Comparison of ENCODE assay signal across 9 mouse cellular contexts in genomic region chr16:34289583-34289982, GRCm38 (mm10).
DNase-seq lines count a peak whose midpoint lies in the region; ATAC-seq lines count a peak whose summit lies in the region.
"Had no signal": no experiment of that assay in that cellular context is flagged by ENCODE, and none has a peak within 500 bp of the region (broad histone marks: within the 10 kb centered on the region; RNA-seq: fewer than 3 reads in every experiment).

No protein-coding gene starts in this region.

- peaks cover 6% of the 10 kb centered on the region; the same call in 1 of the 2 replicates for H3K4me1 ChIP-seq in midbrain, embryonic 10.5 days
- 0 out of 2 replicates have a peak, but pooled peaks cover 4% of the 10 kb centered on the region for H3K4me1 ChIP-seq in midbrain, embryonic 15.5 days
- H3K4me1 ChIP-seq: embryonic facial prominence, embryonic 15.5 days had no signal

- WGBS in midbrain, embryonic 10.5 days = 46% methylated on average over 7 of the region's 7 CpGs
- 48% methylated on average over 7 of the region's 7 CpGs for WGBS in midbrain, embryonic 15.5 days

- no peaks in the 10 kb centered on the region for H3K27me3 ChIP-seq in midbrain, embryonic 10.5 days (ENCODE audit: low read depth, poor library complexity, severe bottlenecking)
- no peaks in the 10 kb centered on the region for H3K27me3 ChIP-seq in midbrain, embryonic 15.5 days (replicated peaks)
- H3K27me3 ChIP-seq: embryonic facial prominence, embryonic 15.5 days had no signal

- H3K9ac ChIP-seq in midbrain, embryonic 15.5 days = no peak overlapping the region
- H3K9ac ChIP-seq: embryonic facial prominence, embryonic 15.5 days had no signal

- ATAC-seq in midbrain, embryonic 15.5 days (replicated peaks) = no peak

- intact Hi-C loops in heart, postnatal 25 days (cut with DNase I) = loop anchor here (1.0 to 5.0 kb wide), 2 partner anchors 96 to 162 kb away; no protein-coding TSS in a partner anchor

- DNase-seq in heart, adult 18-20 months = peak; percentile 14 to 34
- DNase-seq in heart, postnatal 25 days (ENCODE audit: low spot score) = no peak
- peak; percentile 16 for DNase-seq in midbrain, embryonic 10.5 days (ENCODE audit: low spot score)
- peak; percentile 41 for DNase-seq in embryo, embryonic 10.5 days (ENCODE audit: low spot score)
- DNase-seq in retina, postnatal 7 days (ENCODE audit: low read depth, low spot score) = peak; percentile 33
- DNase-seq in natural killer cell, adult 2 months (ENCODE audit: low spot score in 2 of 2) = no peak
- DNase-seq in thymus, postnatal 36 days = no peak

- H3K4me2 ChIP-seq in midbrain, embryonic 15.5 days = no peak overlapping the region
- H3K4me2 ChIP-seq: embryonic facial prominence, embryonic 15.5 days had no signal

- H3K36me3 ChIP-seq in midbrain, embryonic 10.5 days = peaks cover 23% of the 10 kb centered on the region
- peaks cover 5% of the 10 kb centered on the region for H3K36me3 ChIP-seq in midbrain, embryonic 15.5 days (replicated peaks)

- no peaks in the 10 kb centered on the region for H3K9me3 ChIP-seq in midbrain, embryonic 10.5 days (replicated peaks)
- H3K9me3 ChIP-seq in midbrain, embryonic 15.5 days = no peaks in the 10 kb centered on the region
- H3K9me3 ChIP-seq: embryonic facial prominence, embryonic 15.5 days had no signal

- no peak overlapping the region for H3K4me3 ChIP-seq in midbrain, embryonic 10.5 days
- H3K4me3 ChIP-seq in midbrain, embryonic 15.5 days = no peak overlapping the region
- H3K4me3 ChIP-seq: embryonic facial prominence, embryonic 15.5 days had no signal

- no peak overlapping the region for H3K27ac ChIP-seq in midbrain, embryonic 10.5 days (replicated peaks)
- H3K27ac ChIP-seq in midbrain, embryonic 15.5 days = no peak overlapping the region
- H3K27ac ChIP-seq: embryonic facial prominence, embryonic 15.5 days had no signal

Comparison
In these comparisons a context has a peak if more than half of its experiments do, and no peak if none do; other contexts are left out.
1. DNase-seq: peak in heart, adult 18-20 months (2 of 2), midbrain, embryonic 10.5 days (single experiment), embryo, embryonic 10.5 days (single experiment) and retina, postnatal 7 days (single experiment); none in heart, postnatal 25 days (single experiment), natural killer cell, adult 2 months (0 of 2) and thymus, postnatal 36 days (0 of 2).